Mouse (Mus musculus): ENCODE measurements at regions not wholly inside any gene's neighbourhood (a gene's known extent, or its start where the extent isn't known, plus 50 kb on each side); places are given as distances from the start of the nearest gene placed in this dataset.

GRCm38 (mm10) chr8:103493932-103494493 is 607.4 kb upstream of the Cdh5 start:
- no peak for DNase-seq (ENCODE audit: low spot score in 2 of 2)

- no peak for DNase-seq (ENCODE audit: low spot score in 2 of 2)
Observed at GRCm38 (mm10) chr8:103494670-103495069, 606.8 kb upstream of the Cdh5 start.

GRCm38 (mm10) chr8:103501328-103501727 is 600.1 kb upstream of the Cdh5 start:
- DNase-seq (ENCODE audit: low spot score in 2 of 2), result no peak

GRCm38 (mm10) chr8:103502991-103503767 is 598.2 kb upstream of the Cdh5 start:
- DNase-seq (ENCODE audit: low spot score in 2 of 2), result no peak

DNA sequence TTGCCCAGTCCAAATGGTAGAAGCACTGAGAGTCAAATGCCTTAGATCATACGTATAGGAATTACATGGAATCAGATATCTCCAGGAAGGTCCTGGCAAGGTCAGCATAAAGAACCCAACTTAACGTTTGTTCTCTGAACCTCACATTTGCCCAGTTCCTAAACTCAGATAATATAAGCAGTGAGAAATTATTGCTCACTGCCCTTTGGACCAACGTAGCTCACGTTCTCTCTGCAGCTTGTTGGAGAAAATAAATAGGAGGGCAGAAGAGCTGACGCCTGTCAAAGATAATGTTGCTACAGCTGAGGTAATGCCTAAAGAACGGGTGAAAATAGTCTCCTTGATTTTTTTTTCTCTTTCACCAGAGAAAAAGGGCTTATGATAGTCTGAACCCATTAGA is 595.1 kb upstream of the Cdh5 start:
- DNase-seq (ENCODE audit: low spot score in 2 of 2), result no peak

DNA sequence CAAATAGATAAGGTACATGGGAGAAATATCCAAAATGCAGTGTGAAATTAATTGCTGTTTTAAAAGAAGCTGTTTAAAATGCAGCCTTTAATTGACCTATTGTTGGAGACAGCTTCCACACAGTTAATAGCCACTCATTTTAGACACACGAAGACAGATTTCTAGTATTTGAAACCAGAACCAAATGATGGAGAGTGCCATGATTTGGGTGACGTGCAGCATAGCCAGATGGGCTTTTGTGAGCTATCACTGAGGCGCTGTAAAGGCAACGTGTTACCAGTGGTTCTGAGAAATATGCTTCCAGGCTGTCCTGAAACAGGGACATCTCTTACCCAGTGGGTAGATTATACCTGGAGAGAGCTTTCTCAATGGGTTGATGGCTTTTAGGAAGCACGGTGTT is 594.4 kb upstream of the Cdh5 start:
- DNase-seq (ENCODE audit: low spot score in 2 of 2), result no peak

DNA sequence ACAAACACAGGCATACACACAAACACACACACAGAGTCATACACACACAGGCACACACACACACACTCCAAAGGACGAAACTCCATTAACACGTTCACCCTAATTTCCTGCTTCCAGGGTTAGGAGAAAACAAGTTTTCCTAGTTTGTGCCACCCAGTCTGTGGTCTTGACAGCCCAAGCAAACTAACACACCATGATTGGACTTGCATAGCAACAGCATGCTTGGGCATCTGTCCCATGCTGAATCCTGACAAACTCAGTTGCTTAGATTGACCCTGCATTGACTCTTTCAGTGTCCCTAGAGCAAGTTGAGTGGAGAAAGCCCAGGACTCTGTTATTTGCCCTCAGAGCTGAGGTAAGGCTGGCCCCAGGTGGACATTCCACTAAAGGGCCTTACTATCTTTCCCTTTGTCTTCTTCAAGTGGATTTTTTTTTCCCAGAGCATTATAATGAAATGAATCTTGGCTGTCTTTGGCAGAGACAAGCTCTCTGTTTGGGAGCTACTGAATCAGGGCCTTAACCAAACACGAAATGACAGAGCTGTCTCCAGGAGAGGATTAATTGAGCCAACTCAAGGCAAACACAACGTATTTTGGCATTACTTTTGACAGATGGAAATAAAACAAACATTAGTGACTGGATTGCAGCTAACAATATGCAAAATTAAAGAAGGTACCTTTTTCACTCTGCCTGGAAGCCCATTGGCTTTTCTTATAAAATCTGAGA is 581.1 kb upstream of the Cdh5 start:
- DNase-seq (ENCODE audit: low spot score in 2 of 2), result no peak

GRCm38 (mm10) chr8:103530903-103531302 is 570.5 kb upstream of the Cdh5 start:
- DNase-seq (ENCODE audit: low spot score in 2 of 2), result no peak

GRCm38 (mm10) chr8:103534971-103535370 is 566.5 kb upstream of the Cdh5 start:
- no peak for DNase-seq (ENCODE audit: low spot score in 2 of 2)

DNA sequence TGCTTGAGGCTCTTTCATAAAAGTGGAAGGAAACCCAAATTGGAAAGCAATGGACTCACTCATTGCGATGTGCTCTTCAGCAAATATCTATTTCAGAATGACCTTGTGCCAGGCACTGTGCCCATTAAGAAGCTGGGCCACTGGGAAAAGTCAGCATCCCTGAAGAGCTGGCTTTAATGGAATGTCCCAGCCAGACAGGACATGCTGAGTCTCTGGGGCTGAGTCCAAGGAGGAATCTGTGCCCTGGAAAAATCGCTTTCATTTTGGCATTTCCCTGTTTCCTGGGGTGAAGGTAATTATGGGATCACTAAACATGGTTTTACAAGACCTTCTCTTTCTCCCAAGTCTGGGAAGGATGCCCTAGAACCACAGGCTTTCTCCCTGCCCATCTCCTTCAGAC is 564.6 kb upstream of the Cdh5 start:
- DNase-seq (ENCODE audit: low spot score in 2 of 2), result no peak

DNA sequence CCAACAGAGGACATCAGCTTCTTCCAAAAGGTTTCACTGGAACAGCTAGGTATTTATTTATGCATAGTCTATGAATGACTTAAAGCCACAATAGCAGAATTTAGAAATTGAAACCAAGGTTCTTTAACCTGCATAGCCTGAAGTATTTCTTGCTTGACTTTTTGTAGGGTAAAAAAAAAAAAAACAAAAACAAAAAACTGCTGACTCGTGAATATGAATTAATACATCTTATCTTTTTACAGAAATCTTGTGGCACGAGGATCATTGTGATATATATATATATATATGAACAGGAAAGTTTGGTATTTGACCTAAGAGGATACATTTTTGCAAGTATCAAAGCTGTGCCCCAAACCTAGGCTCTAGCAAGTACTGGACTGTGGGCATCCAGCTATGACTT is 559.5 kb upstream of the Cdh5 start:
- DNase-seq (ENCODE audit: low spot score in 2 of 2), result no peak

DNA sequence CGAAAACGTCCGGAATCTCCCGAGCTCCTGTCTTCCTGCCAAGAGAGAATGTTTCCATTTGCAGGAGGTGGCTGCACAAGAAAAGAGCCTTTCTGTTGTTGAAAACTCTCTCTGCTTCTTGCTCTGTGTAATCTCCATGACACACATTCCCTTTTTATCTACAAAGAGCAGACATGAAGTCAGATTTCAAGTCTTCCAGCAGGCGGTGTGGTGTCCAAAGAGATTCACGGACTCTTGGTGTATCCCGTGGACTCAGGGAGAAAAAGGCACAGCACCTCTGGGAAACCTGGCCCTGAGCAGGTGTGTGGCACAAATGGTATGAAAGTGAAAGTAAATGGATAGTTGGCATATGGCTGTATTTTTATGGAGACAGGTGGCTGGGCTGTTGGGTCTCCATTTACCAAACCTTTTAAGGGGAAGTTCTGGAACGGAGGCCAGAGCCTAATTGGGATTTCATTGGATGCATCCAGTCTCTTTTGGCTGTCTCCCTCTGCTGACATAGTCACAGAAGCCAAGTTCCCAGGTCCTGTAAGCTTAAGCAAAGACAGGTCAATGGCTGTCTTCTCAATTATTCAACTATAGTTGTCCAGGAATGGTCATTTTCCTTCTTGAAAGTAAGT is 549.4 kb upstream of the Cdh5 start:
- peak in 1 of 2 experiments; percentile 11 for DNase-seq (ENCODE audit: low spot score in 2 of 2)

DNA sequence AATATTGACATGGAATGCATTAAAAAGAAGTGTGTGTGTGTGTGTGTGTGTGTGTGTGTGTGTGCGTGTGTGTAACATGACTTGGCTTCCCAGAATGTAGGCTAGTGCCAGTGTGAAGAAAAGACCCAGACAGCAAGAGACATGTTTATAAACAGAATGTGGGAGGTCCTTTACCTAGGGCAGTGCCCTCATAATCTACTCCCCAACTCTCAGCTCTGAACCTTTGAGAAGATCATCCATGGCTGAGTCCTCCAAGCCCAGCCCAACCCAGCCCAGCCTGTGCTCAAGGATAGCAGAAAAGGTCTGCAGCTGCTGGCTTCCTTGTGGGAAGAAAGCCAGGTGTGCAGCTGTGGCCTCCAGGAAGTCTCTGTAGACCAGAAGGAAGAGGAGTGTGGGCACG is 539.8 kb upstream of the Cdh5 start:
- DNase-seq (ENCODE audit: low spot score in 2 of 2), result no peak

DNA sequence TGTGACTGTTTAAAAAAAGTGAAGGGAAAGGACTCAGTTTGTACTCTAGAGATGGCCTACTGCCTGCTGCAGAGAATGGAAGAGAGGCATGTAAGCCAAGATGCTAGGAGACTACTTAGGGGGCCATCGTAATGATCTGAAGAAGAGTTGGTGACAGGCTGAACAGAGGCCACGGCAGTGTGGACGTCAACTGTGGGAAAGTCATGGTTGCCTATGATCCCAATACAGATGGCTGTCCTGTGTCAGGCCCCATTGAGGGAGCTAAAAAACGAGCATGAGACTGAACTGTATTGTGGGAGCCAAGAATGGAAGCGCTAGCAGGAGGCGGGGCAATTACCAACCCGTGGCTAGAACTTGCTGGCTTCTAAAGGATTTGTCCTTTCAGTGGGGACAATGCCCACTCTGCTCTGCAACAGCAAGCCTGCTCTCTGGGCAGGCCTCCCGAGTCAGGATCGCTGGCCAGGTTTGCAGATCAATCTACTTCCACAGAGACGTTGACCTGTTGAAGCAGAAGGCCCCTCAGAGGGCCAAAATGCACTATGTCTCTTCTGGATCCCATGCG is 530.5 kb upstream of the Cdh5 start:
- no peak for DNase-seq (ENCODE audit: low spot score in 2 of 2)

DNA sequence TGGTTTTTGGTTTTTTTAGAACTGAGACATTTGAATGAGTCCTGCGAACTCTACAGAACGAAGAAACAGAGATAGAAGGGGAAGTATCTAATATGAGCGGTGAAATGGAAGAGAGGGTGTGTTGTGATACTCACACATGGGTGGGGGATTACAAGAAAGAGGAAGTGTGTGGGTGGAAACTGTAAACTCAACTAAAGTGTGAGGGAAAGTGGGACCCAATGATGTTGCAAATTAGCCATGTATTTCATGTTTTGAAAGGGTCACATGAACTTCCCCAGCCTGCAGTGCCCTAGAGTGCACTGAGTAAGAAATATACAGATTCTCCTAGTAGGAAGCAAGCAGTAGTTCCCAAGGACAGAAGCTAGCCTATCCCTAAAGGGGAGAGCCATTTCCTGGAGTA is 524.3 kb upstream of the Cdh5 start:
- no peak for DNase-seq (ENCODE audit: low spot score in 2 of 2)

- no peak for DNase-seq (ENCODE audit: low spot score in 2 of 2)
Observed at GRCm38 (mm10) chr8:103578006-103578405, 523.4 kb upstream of the Cdh5 start.

GRCm38 (mm10) chr8:103608291-103608690 is 493.1 kb upstream of the Cdh5 start:
- peak; percentile 10 to 15 for DNase-seq (ENCODE audit: low spot score in 2 of 2)

- peak in 1 of 2 experiments; percentile 66 for DNase-seq (ENCODE audit: low spot score in 2 of 2)
Observed at GRCm38 (mm10) chr8:103623781-103624434, 477.5 kb upstream of the Cdh5 start.

DNA sequence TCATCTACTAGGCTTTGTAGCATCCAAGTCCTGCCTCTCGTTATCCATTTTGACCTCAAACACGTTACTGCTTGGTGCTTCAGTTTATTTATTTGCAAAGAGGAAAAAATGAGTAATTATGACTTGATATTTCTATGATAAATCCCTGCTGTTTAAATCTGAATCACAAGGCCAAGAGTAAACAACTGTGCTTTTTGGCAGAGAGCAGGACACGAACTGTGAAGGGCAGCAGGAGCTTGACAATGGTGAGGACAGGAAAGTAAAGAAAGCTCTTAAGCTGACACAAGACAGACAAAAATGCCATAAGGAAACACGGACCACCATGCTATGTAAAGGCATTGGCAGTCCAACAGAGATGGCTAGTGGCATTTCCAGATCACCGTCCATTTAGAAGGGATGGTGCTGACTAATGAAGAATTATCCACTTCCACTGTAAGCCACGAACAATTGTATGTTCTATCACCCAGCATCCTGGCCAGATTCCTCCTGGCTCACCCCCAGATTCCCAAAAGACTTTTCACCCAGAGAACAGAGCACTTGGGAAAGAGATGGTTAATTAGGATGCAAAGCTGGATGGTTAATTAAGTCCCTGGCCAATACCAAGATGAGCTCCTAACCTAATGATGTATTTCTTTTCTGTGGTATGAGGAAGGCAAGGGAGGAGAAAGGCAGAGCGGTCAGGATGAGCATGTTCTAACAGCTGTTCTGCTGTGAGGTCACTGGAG is 476.1 kb upstream of the Cdh5 start:
- DNase-seq (ENCODE audit: low spot score in 2 of 2), result no peak

DNA sequence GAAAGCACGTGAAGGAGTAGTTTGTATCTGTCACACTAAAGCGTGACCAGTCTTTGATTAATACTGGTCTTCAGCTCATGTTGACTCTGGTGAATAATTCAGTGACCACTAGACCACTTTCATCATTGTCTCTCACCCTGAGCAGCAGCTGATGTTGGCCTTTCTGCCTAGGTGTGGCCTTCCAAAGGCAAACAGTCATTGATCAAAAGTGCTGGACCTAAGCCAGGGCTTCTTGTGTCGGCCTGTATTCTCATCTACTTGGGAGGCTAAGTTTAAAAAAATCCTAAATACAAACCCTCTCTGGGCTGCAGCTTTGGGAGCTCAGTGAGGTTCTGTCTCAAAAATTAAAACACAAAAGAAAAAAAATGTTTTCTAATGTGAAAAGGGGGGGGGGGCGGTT is 475.0 kb upstream of the Cdh5 start:
- no peak for DNase-seq (ENCODE audit: low spot score in 2 of 2)

DNA sequence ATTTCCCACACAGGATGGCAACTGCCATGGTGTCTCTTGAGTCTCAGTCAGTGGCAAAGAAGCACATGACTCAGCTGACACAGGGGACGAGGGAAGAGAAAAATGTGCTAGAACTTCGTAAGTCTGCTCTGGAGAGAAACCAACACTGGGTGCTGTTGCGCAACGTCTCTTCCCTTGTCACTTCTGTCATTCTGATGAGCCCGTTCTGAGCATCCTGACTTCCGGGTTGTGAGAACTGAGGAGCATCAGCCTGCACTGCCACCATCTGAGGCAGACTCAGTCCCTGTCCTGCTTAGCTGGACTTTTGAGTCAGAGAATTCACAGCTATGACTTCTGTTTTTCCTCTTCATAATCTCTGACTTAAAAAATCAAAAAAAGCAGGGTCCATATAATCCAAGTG is 468.9 kb upstream of the Cdh5 start:
- no peak for DNase-seq (ENCODE audit: low spot score in 2 of 2)
